Mouse (Mus musculus): ENCODE measurements around the gene Tex26. TPM values are rescaled to one million over a fixed set of nuclear protein-coding genes. Genes with fewer than 3 reads are reported as not detected.
A peak's percentile ranks its signal among the peaks of the same experiment; 100 is the strongest.

Gene Tex26
- polyA plus RNA-seq (2014; fragmentation: Nextera tagmentation; extraction: Ambion mirVana), result 0.85 and 1.4 TPM in 2 replicates

DNA sequence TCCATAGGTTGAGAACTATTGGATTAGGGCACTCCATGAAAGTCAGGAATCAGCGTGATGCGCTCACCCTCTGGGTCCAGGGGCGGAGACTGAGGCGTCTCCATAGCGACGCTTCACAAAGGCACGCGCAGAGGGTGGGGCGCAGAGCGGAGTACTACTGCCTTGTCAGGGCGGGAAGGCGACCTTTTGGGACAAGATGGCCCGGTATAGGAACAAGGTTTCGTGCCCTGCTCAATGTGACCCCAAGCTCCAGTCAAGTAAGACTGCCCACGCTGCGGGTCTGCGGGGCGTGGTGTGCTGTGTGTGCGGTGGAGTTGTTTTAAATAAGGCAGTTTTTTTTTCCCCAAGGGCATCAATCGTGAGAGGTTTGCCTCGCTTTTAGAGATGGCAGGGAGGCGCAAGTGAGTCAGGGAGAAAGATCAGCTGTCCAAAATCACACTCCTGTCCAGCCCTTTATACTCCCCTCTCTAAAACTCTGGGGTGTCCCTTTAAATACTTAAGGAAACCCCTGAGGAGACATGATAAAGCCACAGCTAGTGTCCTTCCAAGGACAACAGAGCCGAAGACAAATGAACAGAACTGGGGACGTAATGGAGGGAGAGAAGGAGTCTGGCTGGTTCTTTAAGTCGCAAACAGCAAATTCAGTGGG is at the start of gene Tex26:
Gene Tex26, plus strand, starts transcription at position 130 of the 649 bp plus-strand sequence.
- peak; percentile 95 for ATAC-seq (ENCODE audit: low FRiP score)
- Histone ChIP-seq H3K4me1 (replicated peaks; ENCODE audit: control insufficient read depth, insufficient read depth, low read length) (peaks cover 7% of the 10 kb centered on the region; the same call in 1 of the 2 replicates), H3K9me3 (ENCODE audit: control insufficient read depth, low read length) (no peaks in the 10 kb centered on the region), H3K4me2 (replicated peaks; ENCODE audit: low read depth, low read length) (peak within 1 kb of the TSS; percentile 66), H3K4me3 (ENCODE audit: low read depth, low read length) (peak within 1 kb of the TSS; percentile 32), H3K9ac (ENCODE audit: low read depth, low read length) (peak within 1 kb of the TSS; percentile 63), H3K27me3 (ENCODE audit: control insufficient read depth, insufficient read depth, low read length) (no peaks in the 10 kb centered on the region), H3K36me3 (ENCODE audit: control insufficient read depth, insufficient read depth, low read length) (no peaks in the 10 kb centered on the region), H3K27ac (ENCODE audit: low read depth, low read length) (peak within 1 kb of the TSS; percentile 93)
- DNase-seq (ENCODE audit: low spot score), result peak; percentile 95
- WGBS, result under 1% methylated on average over 25 of the region's 25 CpGs

DNA sequence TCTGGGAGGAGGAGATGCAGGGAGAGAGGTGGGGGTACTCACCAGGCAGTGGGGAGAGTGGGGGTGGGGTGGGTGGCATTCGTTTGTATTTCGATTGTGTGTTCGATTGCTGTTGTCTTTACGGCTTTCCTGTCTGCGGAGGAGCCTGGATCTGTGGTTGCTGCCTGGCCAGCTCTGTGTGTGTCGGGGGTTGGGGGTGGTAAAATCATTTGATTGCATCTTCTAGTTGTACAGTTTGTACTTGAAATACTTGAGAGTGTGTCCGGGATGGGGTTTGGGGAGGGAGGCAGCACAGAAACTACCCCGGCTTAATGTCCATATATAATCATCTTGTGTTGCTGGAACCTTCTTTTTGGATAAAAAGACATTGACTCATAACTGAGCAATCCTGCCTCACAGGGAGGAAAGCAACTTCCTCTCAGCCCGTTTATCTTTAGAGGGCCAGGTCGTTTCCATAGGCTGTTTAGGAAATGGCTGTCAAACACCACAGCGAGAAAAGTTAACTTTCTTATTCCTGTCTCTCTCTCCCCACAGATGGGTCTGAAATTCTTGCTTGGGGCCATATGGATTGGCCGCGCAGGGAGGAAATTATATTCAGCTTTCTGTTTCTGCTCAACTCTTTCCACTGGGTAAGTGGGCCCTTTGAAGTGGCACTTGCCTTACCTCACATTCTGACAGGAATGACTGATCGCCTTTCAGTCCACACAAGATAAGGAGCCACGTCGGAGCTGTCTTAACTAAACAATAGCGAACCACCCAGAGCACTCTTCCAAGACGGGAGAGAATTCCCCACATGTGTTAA is 47.7 kb upstream of the Tex26 start:
- Histone ChIP-seq H3K4me3 (ENCODE audit: low read depth, low read length) (no peak overlapping the region), H3K9ac (ENCODE audit: low read depth, low read length) (no peak overlapping the region), H3K4me1 (replicated peaks; ENCODE audit: control insufficient read depth, insufficient read depth, low read length) (no peaks in the 10 kb centered on the region), H3K36me3 (ENCODE audit: control insufficient read depth, insufficient read depth, low read length) (no peaks in the 10 kb centered on the region), H3K27me3 (ENCODE audit: control insufficient read depth, insufficient read depth, low read length) (no peaks in the 10 kb centered on the region), H3K4me2 (replicated peaks; ENCODE audit: low read depth, low read length) (no peak overlapping the region), H3K27ac (ENCODE audit: low read depth, low read length) (no peak overlapping the region), H3K9me3 (ENCODE audit: control insufficient read depth, low read length) (0 out of 2 replicates have a peak, but pooled peaks cover 2% of the 10 kb centered on the region)
- no peak for ATAC-seq (ENCODE audit: low FRiP score)
- WGBS, result 52% methylated on average over 18 of the region's 18 CpGs
- DNase-seq (ENCODE audit: low spot score), result peak; percentile 25

DNA sequence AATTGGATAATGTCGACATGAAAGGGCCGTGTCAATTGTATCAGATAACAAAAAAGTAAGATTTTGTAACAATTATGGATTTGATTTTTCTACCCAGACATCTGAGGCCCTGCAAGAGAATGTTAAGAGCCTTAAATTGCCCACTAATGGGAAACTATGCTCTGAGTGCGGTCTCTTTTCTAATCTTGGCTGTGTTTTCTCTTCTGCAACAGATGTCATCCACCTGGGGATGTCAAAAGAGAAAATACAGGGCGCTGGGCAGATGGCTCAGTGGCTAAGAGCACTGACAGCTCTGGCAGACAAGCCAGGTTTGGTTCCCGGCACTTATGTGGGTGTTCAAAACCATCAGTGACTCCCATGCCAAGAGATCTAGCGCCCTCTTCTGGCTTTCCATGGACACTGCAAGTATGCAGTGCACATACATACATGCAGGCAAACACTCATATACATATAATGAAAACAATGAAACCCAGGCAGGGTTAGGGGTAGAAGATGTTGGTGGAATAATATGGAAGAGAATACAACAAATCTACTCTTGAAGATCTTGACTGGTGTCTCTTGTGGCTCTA is 47.0 kb upstream of the Tex26 start:
- H3K4me1 ChIP-seq (replicated peaks; ENCODE audit: control insufficient read depth, insufficient read depth, low read length), result no peaks in the 10 kb centered on the region
- no peaks in the 10 kb centered on the region for H3K27me3 ChIP-seq (ENCODE audit: control insufficient read depth, insufficient read depth, low read length)
- 75% methylated on average over 6 of the region's 6 CpGs for WGBS
- no peak overlapping the region for H3K4me2 ChIP-seq (replicated peaks; ENCODE audit: low read depth, low read length)
- no peaks in the 10 kb centered on the region for H3K36me3 ChIP-seq (ENCODE audit: control insufficient read depth, insufficient read depth, low read length)
- no peak overlapping the region for H3K4me3 ChIP-seq (ENCODE audit: low read depth, low read length)
- H3K9ac ChIP-seq (ENCODE audit: low read depth, low read length), result no peak overlapping the region
- ATAC-seq (ENCODE audit: low FRiP score), result no peak
- 0 out of 2 replicates have a peak, but pooled peaks cover 2% of the 10 kb centered on the region for H3K9me3 ChIP-seq (ENCODE audit: control insufficient read depth, low read length)
- DNase-seq (ENCODE audit: low spot score), result no peak
- H3K27ac ChIP-seq (ENCODE audit: low read depth, low read length), result no peak overlapping the region

DNA sequence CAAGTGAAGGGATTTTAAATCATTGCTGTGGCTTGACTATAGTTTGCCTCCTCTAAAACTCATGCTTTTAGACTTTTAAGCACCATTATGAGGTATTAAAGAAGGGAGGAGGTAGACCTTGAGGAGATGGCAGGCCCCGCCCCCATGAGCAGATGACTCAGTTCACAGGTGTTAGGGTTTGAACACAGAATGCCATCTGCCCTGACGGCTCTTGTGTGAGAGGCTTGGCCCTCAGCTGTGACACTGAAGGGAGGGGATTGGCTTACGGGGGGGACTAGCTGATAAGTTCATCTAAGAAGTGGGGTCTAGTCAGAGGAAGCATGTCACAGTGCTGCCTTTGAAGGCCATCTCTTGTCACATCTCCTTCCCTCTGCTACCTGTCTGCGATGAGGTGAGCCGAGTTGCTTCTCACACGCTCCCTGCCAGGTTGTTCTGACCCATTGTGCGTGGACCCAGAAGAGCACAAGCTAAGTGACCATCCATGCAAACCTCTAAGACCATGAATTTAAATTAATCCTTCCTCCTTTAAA is 37.9 kb upstream of the Tex26 start:
- no peak overlapping the region for H3K4me3 ChIP-seq (ENCODE audit: low read depth, low read length)
- ATAC-seq (ENCODE audit: low FRiP score) (no peak), DNase-seq (ENCODE audit: low spot score) (no peak)
- no peaks in the 10 kb centered on the region for H3K9me3 ChIP-seq (ENCODE audit: control insufficient read depth, low read length)
- no peaks in the 10 kb centered on the region for H3K27me3 ChIP-seq (ENCODE audit: control insufficient read depth, insufficient read depth, low read length)
- no peaks in the 10 kb centered on the region for H3K4me1 ChIP-seq (replicated peaks; ENCODE audit: control insufficient read depth, insufficient read depth, low read length)
- no peak overlapping the region for H3K4me2 ChIP-seq (replicated peaks; ENCODE audit: low read depth, low read length)
- no peak overlapping the region for H3K27ac ChIP-seq (ENCODE audit: low read depth, low read length)
- H3K36me3 ChIP-seq (ENCODE audit: control insufficient read depth, insufficient read depth, low read length), result no peaks in the 10 kb centered on the region
- no peak overlapping the region for H3K9ac ChIP-seq (ENCODE audit: low read depth, low read length)
- 91% methylated on average over 7 of the region's 7 CpGs for WGBS

DNA sequence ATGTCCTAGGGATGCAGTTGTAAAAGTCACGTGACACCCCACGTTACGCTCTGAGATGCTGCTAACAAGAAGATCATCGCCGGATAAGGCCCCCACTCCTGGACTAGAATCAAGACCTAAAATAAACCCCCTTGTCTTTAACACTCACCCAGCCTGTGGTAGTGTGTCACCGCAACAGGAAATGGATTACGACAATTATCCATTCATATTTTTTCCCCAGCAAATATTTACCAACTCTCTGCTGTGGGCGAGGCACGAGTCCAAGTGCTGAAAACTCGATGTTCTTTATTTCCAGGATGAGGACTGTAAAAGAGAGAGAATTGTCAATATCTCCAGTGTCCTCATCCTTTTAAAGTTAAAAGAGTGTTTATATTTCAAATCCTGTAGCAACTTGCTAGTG is 37.4 kb upstream of the Tex26 start:
- no peaks in the 10 kb centered on the region for H3K9me3 ChIP-seq (ENCODE audit: control insufficient read depth, low read length)
- no peak overlapping the region for H3K27ac ChIP-seq (ENCODE audit: low read depth, low read length)
- no peak overlapping the region for H3K9ac ChIP-seq (ENCODE audit: low read depth, low read length)
- H3K27me3 ChIP-seq (ENCODE audit: control insufficient read depth, insufficient read depth, low read length), result no peaks in the 10 kb centered on the region
- H3K4me3 ChIP-seq (ENCODE audit: low read depth, low read length), result no peak overlapping the region
- no peak for ATAC-seq (ENCODE audit: low FRiP score)
- no peaks in the 10 kb centered on the region for H3K4me1 ChIP-seq (replicated peaks; ENCODE audit: control insufficient read depth, insufficient read depth, low read length)
- 93% methylated on average over 10 of the region's 10 CpGs for WGBS
- H3K36me3 ChIP-seq (ENCODE audit: control insufficient read depth, insufficient read depth, low read length), result no peaks in the 10 kb centered on the region
- H3K4me2 ChIP-seq (replicated peaks; ENCODE audit: low read depth, low read length), result no peak overlapping the region
- no peak for DNase-seq (ENCODE audit: low spot score)

DNA sequence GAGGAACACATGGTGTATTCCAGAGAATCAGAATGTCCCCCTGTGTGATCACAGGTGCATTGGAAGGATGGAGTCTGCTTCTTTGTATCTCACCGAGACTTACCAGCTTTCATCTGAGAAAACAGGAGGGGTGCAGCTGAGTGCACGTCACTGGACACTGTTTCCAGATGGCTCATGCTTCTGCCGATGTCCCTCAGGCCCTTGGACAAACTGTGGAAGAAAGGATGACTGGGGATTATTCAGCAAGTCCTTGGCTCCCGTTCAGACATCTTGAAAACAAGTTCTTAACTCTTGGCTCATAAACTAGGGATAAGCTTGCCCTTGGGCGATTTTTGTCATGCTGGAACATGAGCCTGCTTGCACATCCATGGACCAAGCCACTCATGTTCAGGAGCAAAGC is 36.1 kb upstream of the Tex26 start:
- WGBS, result 85% methylated on average over 5 of the region's 5 CpGs
- no peak overlapping the region for H3K4me3 ChIP-seq (ENCODE audit: low read depth, low read length)
- no peak for DNase-seq (ENCODE audit: low spot score)
- no peak overlapping the region for H3K27ac ChIP-seq (ENCODE audit: low read depth, low read length)
- H3K36me3 ChIP-seq (ENCODE audit: control insufficient read depth, insufficient read depth, low read length), result no peaks in the 10 kb centered on the region
- H3K27me3 ChIP-seq (ENCODE audit: control insufficient read depth, insufficient read depth, low read length), result no peaks in the 10 kb centered on the region
- no peaks in the 10 kb centered on the region for H3K9me3 ChIP-seq (ENCODE audit: control insufficient read depth, low read length)
- H3K9ac ChIP-seq (ENCODE audit: low read depth, low read length), result no peak overlapping the region
- no peak for ATAC-seq (ENCODE audit: low FRiP score)
- no peaks in the 10 kb centered on the region for H3K4me1 ChIP-seq (replicated peaks; ENCODE audit: control insufficient read depth, insufficient read depth, low read length)
- no peak overlapping the region for H3K4me2 ChIP-seq (replicated peaks; ENCODE audit: low read depth, low read length)

DNA sequence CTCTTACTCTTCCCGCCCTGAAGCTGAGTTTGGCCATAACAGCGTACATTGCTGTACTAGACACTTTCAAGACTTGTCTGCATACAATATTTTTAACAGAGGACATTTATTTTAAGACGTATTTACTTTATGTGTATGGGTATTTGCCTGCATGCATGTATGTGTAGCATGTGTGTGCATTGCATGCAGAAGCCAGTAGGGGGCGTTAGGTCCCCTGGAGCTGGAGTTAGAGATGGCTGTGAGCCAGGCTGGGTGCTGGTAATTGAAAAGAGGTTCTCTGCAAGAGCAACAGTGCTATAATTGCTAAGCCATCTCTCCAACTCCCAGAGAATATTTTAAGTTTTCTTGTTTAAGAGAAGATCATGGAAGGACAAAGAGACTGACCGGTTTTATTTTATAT is 34.8 kb upstream of the Tex26 start:
- no peak overlapping the region for H3K4me3 ChIP-seq (ENCODE audit: low read depth, low read length)
- DNase-seq (ENCODE audit: low spot score) (no peak), ATAC-seq (ENCODE audit: low FRiP score) (no peak)
- H3K27ac ChIP-seq (ENCODE audit: low read depth, low read length), result no peak overlapping the region
- H3K36me3 ChIP-seq (ENCODE audit: control insufficient read depth, insufficient read depth, low read length), result no peaks in the 10 kb centered on the region
- no peaks in the 10 kb centered on the region for H3K9me3 ChIP-seq (ENCODE audit: control insufficient read depth, low read length)
- H3K27me3 ChIP-seq (ENCODE audit: control insufficient read depth, insufficient read depth, low read length), result no peaks in the 10 kb centered on the region
- H3K4me2 ChIP-seq (replicated peaks; ENCODE audit: low read depth, low read length), result no peak overlapping the region
- H3K4me1 ChIP-seq (replicated peaks; ENCODE audit: control insufficient read depth, insufficient read depth, low read length), result no peaks in the 10 kb centered on the region
- WGBS, result 84% methylated on average over 5 of the region's 5 CpGs
- H3K9ac ChIP-seq (ENCODE audit: low read depth, low read length), result no peak overlapping the region

DNA sequence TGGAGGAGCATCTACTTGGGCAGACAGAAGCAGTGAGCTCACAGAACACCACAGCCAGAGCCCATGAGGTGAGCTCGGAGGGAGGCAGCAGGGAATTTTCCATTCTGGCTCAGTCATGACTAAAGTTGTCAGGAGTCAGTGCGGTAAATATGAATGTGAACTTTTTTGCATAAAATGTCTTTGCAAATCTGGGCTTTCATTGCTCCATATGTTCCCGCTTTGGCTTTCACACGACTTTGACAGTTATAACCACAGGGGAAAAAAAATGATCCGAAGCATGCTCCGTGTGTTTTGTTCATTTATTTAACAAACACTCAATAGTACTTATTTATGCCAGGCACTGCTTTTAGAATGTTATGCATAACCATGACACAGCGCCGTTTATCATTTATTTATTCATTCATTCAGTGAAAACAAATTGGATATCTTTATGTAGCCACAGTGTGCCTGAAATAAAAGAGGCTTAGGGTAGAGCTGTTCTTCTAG is 32.6 kb upstream of the Tex26 start:
- no peaks in the 10 kb centered on the region for H3K27me3 ChIP-seq (ENCODE audit: control insufficient read depth, insufficient read depth, low read length)
- WGBS, result 89% methylated on average over 8 of the region's 8 CpGs
- DNase-seq (ENCODE audit: low spot score), result no peak

More for the DNA sequence above, 32.6 kb upstream of the Tex26 start:
- Histone ChIP-seq H3K4me1 (replicated peaks; ENCODE audit: control insufficient read depth, insufficient read depth, low read length) (peaks cover 7% of the 10 kb centered on the region; the same call in 1 of the 2 replicates), H3K9me3 (ENCODE audit: control insufficient read depth, low read length) (no peaks in the 10 kb centered on the region), H3K9ac (ENCODE audit: low read depth, low read length) (no peak overlapping the region), H3K4me2 (replicated peaks; ENCODE audit: low read depth, low read length) (no peak overlapping the region), H3K27ac (ENCODE audit: low read depth, low read length) (no peak overlapping the region), H3K4me3 (ENCODE audit: low read depth, low read length) (no peak overlapping the region), H3K36me3 (ENCODE audit: control insufficient read depth, insufficient read depth, low read length) (no peaks in the 10 kb centered on the region)
- no peak for ATAC-seq (ENCODE audit: low FRiP score)

Data from hindbrain, embryonic 11.5 days (tissue).